Mouse (Mus musculus): Measurements from ENCODE around the gene Dnah17. TPM values are rescaled to one million over a fixed set of nuclear protein-coding genes. Genes with fewer than 3 reads are reported as not detected.

The Dnah17 gene
- polyA plus RNA-seq, 1 experiment, result 0.21 TPM

DNA sequence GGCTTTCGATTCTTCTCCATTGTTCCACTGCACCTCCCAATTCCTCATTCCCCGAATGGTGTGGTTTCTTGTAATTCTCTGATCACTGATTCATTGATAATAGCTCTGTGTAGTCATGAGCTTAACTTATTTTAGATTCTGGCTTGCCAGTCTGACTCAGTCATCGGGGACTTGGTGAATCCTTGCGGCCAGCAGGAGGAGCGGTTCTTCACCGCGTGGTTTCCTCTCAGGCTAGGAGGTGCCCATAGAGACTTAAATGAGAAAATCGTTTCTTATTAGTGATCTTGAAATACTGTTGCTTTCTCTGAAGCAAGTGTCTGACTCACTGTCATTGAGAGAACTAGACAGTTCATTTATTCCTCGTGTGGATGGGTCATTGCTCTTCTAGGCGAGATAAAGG, 140.5 kb downstream of the Dnah17 start:
- no peak for DNase-seq (ENCODE audit: low read depth in 1 of 2, low spot score in 2 of 2)
- no peak overlapping the region for H3K4me3 ChIP-seq (ENCODE audit: extremely low read depth, insufficient read depth, insufficient read length)
- H3K27me3 ChIP-seq (ENCODE audit: control insufficient read depth, insufficient read depth, low read length), result no peaks in the 10 kb centered on the region
- TF ChIP-seq POLR2A (IDR thresholded peaks at IDR 0.05; ENCODE audit: low read depth, low read length) (no peak), CTCF (IDR thresholded peaks at IDR 0.05; ENCODE audit: extremely low read depth, insufficient read depth, insufficient read length, insufficient replicate concordance) (peak; percentile 23; the same call in 1 of the 2 replicates)
- H3K27ac ChIP-seq (ENCODE audit: insufficient read depth, low read length), result no peak overlapping the region
- H3K36me3 ChIP-seq (ENCODE audit: control insufficient read depth, insufficient read depth, low read length), result no peaks in the 10 kb centered on the region
- WGBS, result 12% methylated on average over 10 of the region's 10 CpGs
- peaks cover 21% of the 10 kb centered on the region; the same call in 1 of the 2 replicates for H3K4me1 ChIP-seq (ENCODE audit: control insufficient read depth, insufficient read depth, insufficient read length)

GRCm38 (mm10) chr11:117989241-117989640, 141.2 kb downstream of the Dnah17 start:
- WGBS, result 72% methylated on average over 4 of the region's 4 CpGs
- Histone ChIP-seq H3K4me3 (ENCODE audit: extremely low read depth, insufficient read depth, insufficient read length) (no peak overlapping the region), H3K27me3 (ENCODE audit: control insufficient read depth, insufficient read depth, low read length) (no peaks in the 10 kb centered on the region), H3K36me3 (ENCODE audit: control insufficient read depth, insufficient read depth, low read length) (no peaks in the 10 kb centered on the region), H3K27ac (ENCODE audit: insufficient read depth, low read length) (no peak overlapping the region), H3K4me1 (ENCODE audit: control insufficient read depth, insufficient read depth, insufficient read length) (peaks cover 21% of the 10 kb centered on the region; the same call in 1 of the 2 replicates)
- TF ChIP-seq POLR2A (IDR thresholded peaks at IDR 0.05; ENCODE audit: low read depth, low read length) (no peak), CTCF (IDR thresholded peaks at IDR 0.05; ENCODE audit: extremely low read depth, insufficient read depth, insufficient read length, insufficient replicate concordance) (no peak)
- DNase-seq (ENCODE audit: low read depth in 1 of 2, low spot score in 2 of 2), result no peak

DNA sequence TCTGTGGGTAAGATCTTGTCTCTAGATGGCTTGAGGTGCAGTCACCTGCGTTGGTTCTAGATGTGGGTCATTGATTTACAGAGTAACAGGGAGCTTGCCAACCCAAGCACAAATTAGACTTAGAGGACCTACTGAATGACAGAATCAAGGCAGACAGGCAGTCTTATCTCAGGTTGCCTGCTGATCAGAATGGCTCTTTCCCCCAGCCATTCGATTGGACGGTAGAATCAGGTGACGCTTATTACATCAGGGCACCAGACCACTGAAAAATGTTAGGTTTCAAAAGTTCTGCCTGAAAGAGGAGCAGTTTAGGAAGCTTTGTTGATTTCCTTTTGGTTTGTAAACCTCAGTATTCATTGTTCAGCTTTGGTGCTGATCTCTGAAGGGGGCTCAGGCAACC, 142.5 kb downstream of the Dnah17 start:
- no peak for DNase-seq (ENCODE audit: low read depth in 1 of 2, low spot score in 2 of 2)

DNA sequence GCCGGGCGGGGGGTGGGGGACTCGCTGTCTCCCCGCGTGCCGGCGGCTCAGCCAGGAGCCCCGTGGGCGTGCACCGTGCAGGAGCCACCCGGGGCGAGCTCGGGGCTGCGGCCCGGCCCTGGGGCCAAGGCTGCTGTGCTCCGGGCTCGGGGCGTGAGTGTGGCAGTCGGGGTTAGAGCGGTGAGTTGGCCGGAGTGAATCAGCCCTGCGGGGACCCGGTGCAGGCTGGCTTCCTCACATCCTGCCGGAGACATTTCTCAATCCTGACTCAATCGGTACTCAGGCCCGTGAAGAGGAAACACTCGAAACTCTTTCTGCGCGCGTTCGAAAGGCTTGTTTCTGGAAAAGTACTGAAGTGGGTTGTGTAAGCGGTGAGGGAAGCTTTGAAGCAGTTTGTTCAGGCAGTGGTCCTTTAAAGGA, 143.4 kb downstream of the Dnah17 start:
- under 1% methylated on average over 32 of the region's 32 CpGs for WGBS
- TF ChIP-seq CTCF (IDR thresholded peaks at IDR 0.05; ENCODE audit: extremely low read depth, insufficient read depth, insufficient read length, insufficient replicate concordance), result no peak
- no peak for TF ChIP-seq POLR2A (IDR thresholded peaks at IDR 0.05; ENCODE audit: low read depth, low read length)
- no peaks in the 10 kb centered on the region for H3K27me3 ChIP-seq (ENCODE audit: control insufficient read depth, insufficient read depth, low read length)
- H3K4me3 ChIP-seq (ENCODE audit: extremely low read depth, insufficient read depth, insufficient read length), result peak overlapping the region; percentile 85
- peaks cover 7% of the 10 kb centered on the region; the same call in 1 of the 2 replicates for H3K4me1 ChIP-seq (ENCODE audit: control insufficient read depth, insufficient read depth, insufficient read length)
- peak overlapping the region; percentile 26; the same call in 1 of the 2 replicates for H3K27ac ChIP-seq (ENCODE audit: insufficient read depth, low read length)
- DNase-seq (ENCODE audit: low read depth in 1 of 2, low spot score in 2 of 2), result peak in 1 of 2 experiments; percentile 10
- H3K36me3 ChIP-seq (ENCODE audit: control insufficient read depth, insufficient read depth, low read length), result no peaks in the 10 kb centered on the region

More for the DNA sequence above, 142.5 kb downstream of the Dnah17 start:
- H3K27me3 ChIP-seq (ENCODE audit: control insufficient read depth, insufficient read depth, low read length), result no peaks in the 10 kb centered on the region
- 65% methylated on average over 4 of the region's 4 CpGs for WGBS
- no peak overlapping the region for H3K27ac ChIP-seq (ENCODE audit: insufficient read depth, low read length)
- no peak for TF ChIP-seq POLR2A (IDR thresholded peaks at IDR 0.05; ENCODE audit: low read depth, low read length)
- no peak for TF ChIP-seq CTCF (IDR thresholded peaks at IDR 0.05; ENCODE audit: extremely low read depth, insufficient read depth, insufficient read length, insufficient replicate concordance)
- peaks cover 15% of the 10 kb centered on the region; the same call in 1 of the 2 replicates for H3K4me1 ChIP-seq (ENCODE audit: control insufficient read depth, insufficient read depth, insufficient read length)
- no peaks in the 10 kb centered on the region for H3K36me3 ChIP-seq (ENCODE audit: control insufficient read depth, insufficient read depth, low read length)
- no peak overlapping the region for H3K4me3 ChIP-seq (ENCODE audit: extremely low read depth, insufficient read depth, insufficient read length)

DNA sequence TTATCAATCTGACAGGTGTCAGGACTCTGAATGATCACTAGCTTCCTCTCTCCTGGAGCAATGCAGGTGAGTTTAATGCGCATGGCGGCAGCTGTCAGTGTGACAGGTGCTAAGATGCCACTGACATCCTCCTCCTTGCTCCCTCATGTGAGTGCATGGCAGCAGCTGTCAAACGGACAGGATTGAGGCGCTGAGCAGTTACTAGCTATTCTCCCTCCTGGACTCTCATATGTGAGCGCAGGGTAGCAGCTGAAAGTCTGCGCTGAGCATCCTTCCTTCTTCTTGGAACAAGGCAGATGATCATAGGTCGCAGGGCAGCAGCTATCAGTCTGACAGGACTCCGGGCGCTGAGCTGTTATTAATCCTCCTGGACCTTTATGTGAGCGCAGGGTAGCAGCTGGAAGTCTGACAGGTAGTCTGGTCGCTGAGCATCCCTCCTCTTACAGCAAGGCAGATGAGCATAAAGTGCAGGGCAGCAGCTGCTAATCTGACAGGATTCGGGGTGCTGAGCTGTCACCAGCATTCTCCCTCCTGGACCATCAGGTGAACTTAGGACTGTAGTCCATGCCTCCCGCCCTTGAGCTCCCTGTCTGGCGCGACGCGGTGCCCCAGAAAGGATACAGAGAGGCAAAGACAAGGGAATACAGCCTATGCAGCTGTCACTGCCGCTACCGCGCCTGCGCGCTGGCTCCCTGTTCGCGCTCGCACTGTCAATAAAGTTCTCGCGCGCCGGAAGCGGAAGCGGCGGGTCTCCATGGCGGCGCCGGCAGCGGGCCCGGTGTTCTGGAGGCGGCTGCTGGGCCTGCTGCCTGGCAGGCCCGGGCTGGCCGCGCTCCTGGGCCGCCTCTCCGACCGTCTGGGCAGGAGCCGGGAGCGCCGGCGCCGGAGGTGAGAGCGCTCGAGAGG, 144.1 kb downstream of the Dnah17 start, which contains the start of gene Pgs1:
Gene Pgs1, plus strand, starts transcription at position 167 of the 906 bp plus-strand sequence.
- peaks cover 4% of the 10 kb centered on the region; the same call in 1 of the 2 replicates for H3K4me1 ChIP-seq (ENCODE audit: control insufficient read depth, insufficient read depth, insufficient read length)
- TF ChIP-seq POLR2A (IDR thresholded peaks at IDR 0.05; ENCODE audit: low read depth, low read length), result peak; percentile 19; the same call in 1 of the 2 replicates
- no peak for TF ChIP-seq CTCF (IDR thresholded peaks at IDR 0.05; ENCODE audit: extremely low read depth, insufficient read depth, insufficient read length, insufficient replicate concordance)
- peak; percentile 69 to 89 for DNase-seq (ENCODE audit: low read depth in 1 of 2, low spot score in 2 of 2)
- H3K4me3 ChIP-seq (ENCODE audit: extremely low read depth, insufficient read depth, insufficient read length), result peak within 1 kb of the TSS; percentile 85
- WGBS, result 7% methylated on average over 51 of the region's 51 CpGs
- peak within 1 kb of the TSS; percentile 26; the same call in 1 of the 2 replicates for H3K27ac ChIP-seq (ENCODE audit: insufficient read depth, low read length)
- H3K27me3 ChIP-seq (ENCODE audit: control insufficient read depth, insufficient read depth, low read length), result no peaks in the 10 kb centered on the region
- H3K36me3 ChIP-seq (ENCODE audit: control insufficient read depth, insufficient read depth, low read length), result no peaks in the 10 kb centered on the region

DNA sequence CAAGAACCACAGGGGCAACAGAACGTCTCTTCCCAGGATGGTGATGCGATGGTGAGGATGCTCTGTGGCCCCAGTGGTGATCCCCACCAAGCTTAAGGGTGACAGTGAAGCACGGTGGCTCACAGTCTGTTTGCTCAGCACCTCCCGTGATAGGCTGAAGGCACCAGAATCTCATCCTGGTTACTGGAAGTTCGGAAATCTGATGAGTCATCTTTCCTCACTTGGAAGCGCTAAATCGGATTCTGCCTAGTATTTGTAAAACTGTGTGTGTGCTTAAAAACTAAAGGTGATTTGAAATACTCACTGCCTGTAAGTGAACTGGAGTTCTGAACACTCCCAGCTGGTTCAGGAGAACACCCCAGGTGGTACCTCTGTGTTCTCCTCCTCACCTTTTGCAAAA, 146.7 kb downstream of the Dnah17 start:
- DNase-seq (ENCODE audit: low read depth in 1 of 2, low spot score in 2 of 2), result no peak
- TF ChIP-seq POLR2A (IDR thresholded peaks at IDR 0.05; ENCODE audit: low read depth, low read length) (no peak), CTCF (IDR thresholded peaks at IDR 0.05; ENCODE audit: extremely low read depth, insufficient read depth, insufficient read length, insufficient replicate concordance) (no peak)
- Histone ChIP-seq H3K27ac (ENCODE audit: insufficient read depth, low read length) (no peak overlapping the region), H3K4me3 (ENCODE audit: extremely low read depth, insufficient read depth, insufficient read length) (no peak overlapping the region), H3K4me1 (ENCODE audit: control insufficient read depth, insufficient read depth, insufficient read length) (peaks cover 4% of the 10 kb centered on the region; the same call in 1 of the 2 replicates), H3K36me3 (ENCODE audit: control insufficient read depth, insufficient read depth, low read length) (no peaks in the 10 kb centered on the region), H3K27me3 (ENCODE audit: control insufficient read depth, insufficient read depth, low read length) (no peaks in the 10 kb centered on the region)
- WGBS, result 83% methylated on average over 7 of the region's 7 CpGs
